Mouse (Mus musculus) liver, adult 2 months (tissue): ENCODE data around the gene Csrp1.

Experiments used
- CTCF ChIP-seq: fragments of 200-500 bp; IDR thresholded peaks from 2 replicates; pipeline ENCODE4 v1.5.1; 2011; ENCODE audit warnings: low read depth, low read length, control low read depth
- POLR2A ChIP-seq: fragments of 200-500 bp; IDR thresholded peaks from 2 replicates; pipeline ENCODE4 v1.6.1; 2011; ENCODE audit warnings: low read length, control low read depth; ENCODE audit not compliant: insufficient read depth; ENCODE audit errors: extremely low read depth

DNA sequence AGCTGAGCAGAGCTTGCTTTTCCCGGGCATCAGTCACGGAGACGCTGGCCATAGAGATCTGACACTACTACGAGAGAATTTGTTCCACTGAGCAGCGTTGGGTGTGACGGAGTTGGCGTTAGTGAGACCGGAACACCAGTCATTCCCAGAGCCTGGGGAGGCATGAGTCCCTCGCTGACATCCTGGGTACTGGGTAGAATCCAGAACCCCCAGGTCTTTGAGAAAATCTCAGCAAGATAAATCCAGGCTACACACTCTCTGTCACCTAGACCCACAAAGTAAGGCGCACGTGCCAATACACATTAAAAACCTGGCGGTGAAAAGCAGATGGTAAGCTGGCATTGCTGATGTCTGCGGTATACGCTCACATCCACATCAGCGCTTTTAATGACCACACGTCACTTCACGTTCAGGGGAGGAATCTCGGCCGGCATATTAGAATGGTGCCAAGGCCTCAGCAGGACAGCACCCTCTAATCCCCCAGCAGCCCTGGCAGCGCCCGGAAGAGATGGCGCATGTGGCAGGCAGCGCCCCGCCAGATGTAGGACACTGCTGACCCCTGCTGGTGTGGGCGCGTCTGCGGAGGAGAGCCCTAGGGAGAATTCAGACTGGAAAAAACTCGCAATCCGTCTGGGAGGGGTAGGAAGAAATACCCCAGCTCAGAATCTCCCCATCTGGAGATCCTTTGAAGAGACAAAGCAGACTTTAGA is 20.7 kb upstream of the Csrp1 start:
- TF ChIP-seq POLR2A (no peak), CTCF (peak; percentile 83)
